Mouse (Mus musculus): Measurements from ENCODE around the gene Bend3.

GRCm38 (mm10) chr10:43454671-43455070 is 24.0 kb upstream of the Bend3 start:
- TF ChIP-seq MAFK (IDR thresholded peaks at IDR 0.05; ENCODE audit: borderline replicate concordance, low read depth, low read length) (no peak), ELF1 (IDR thresholded peaks at IDR 0.05; ENCODE audit: low read depth, low read length) (no peak), CTCF (IDR thresholded peaks at IDR 0.05 in 2 of 3, conservative IDR thresholded peaks at IDR 0.05 in 1 of 3; ENCODE audit: control insufficient read depth in 1 of 3, insufficient read depth in 1 of 3, low read depth in 2 of 3, low read length in 3 of 3, poor library complexity in 1 of 3, severe bottlenecking in 1 of 3) (no peak), ZMIZ1 (IDR thresholded peaks at IDR 0.05; ENCODE audit: low read depth, low read length) (no peak), CHD2 (IDR thresholded peaks at IDR 0.05; ENCODE audit: low read length) (no peak), ZNF384 (IDR thresholded peaks at IDR 0.05; ENCODE audit: low read depth, low read length) (no peak), POLR2A (IDR thresholded peaks at IDR 0.05; ENCODE audit: control insufficient read depth in 1 of 2, insufficient read depth in 1 of 2, low read depth in 1 of 2, low read length in 2 of 2, poor library complexity in 1 of 2) (no peak), GATA1 (IDR thresholded peaks at IDR 0.05; ENCODE audit: low read depth, low read length) (no peak), TCF12 (IDR thresholded peaks at IDR 0.05; ENCODE audit: low read depth, low read length) (no peak), SMC3 (IDR thresholded peaks at IDR 0.05; ENCODE audit: low read depth, low read length) (no peak), EP300 (IDR thresholded peaks at IDR 0.05; ENCODE audit: low read depth in 1 of 2, low read length in 2 of 2) (no peak), TBP (IDR thresholded peaks at IDR 0.05; ENCODE audit: low read depth, low read length) (no peak), MEF2A (IDR thresholded peaks at IDR 0.05; ENCODE audit: extremely low read depth, insufficient replicate concordance, low read depth, low read length, poor library complexity, severe bottlenecking) (no peak)

All from MEL (cell line).